Mouse (Mus musculus): ENCODE data around the gene Itgax.

Itgax gene

GRCm38 (mm10) chr7:128128741-128129720, at the start of gene Itgax:
Gene Itgax, plus strand, starts transcription at chr7:128129547.
- DNase-seq (ENCODE audit: low spot score) = no peak

- no peak for DNase-seq (ENCODE audit: low spot score)
Observed at GRCm38 (mm10) chr7:128080012-128080411, 49.3 kb upstream of the Itgax start.

- DNase-seq (ENCODE audit: low spot score) = no peak
Observed at GRCm38 (mm10) chr7:128089141-128089540, 40.2 kb upstream of the Itgax start.

GRCm38 (mm10) chr7:128098135-128098534, 31.2 kb upstream of the Itgax start:
- DNase-seq (ENCODE audit: low spot score) = no peak

GRCm38 (mm10) chr7:128100742-128101357, 28.5 kb upstream of the Itgax start:
- no peak for DNase-seq (ENCODE audit: low spot score)

- DNase-seq (ENCODE audit: low spot score) = no peak
Observed at GRCm38 (mm10) chr7:128105246-128105645, 24.1 kb upstream of the Itgax start.

- no peak for DNase-seq (ENCODE audit: low spot score)
Observed at GRCm38 (mm10) chr7:128107462-128107861, 21.9 kb upstream of the Itgax start.

- DNase-seq (ENCODE audit: low spot score) = no peak
Observed at GRCm38 (mm10) chr7:128110314-128110713, 19.0 kb upstream of the Itgax start.

GRCm38 (mm10) chr7:128112131-128112530, 17.2 kb upstream of the Itgax start:
- no peak for DNase-seq (ENCODE audit: low spot score)

- DNase-seq (ENCODE audit: low spot score) = no peak
Observed at GRCm38 (mm10) chr7:128114371-128115105, 14.8 kb upstream of the Itgax start.

- no peak for DNase-seq (ENCODE audit: low spot score)
Observed at GRCm38 (mm10) chr7:128115211-128115958, 14.0 kb upstream of the Itgax start.

- DNase-seq (ENCODE audit: low spot score) = no peak
Observed at GRCm38 (mm10) chr7:128116396-128116795, 13.0 kb upstream of the Itgax start.

GRCm38 (mm10) chr7:128119726-128120490, 9.4 kb upstream of the Itgax start:
- DNase-seq (ENCODE audit: low spot score) = no peak

GRCm38 (mm10) chr7:128132148-128132547, 2.8 kb downstream of the Itgax start:
- DNase-seq (ENCODE audit: low spot score) = no peak

- no peak for DNase-seq (ENCODE audit: low spot score)
Observed at GRCm38 (mm10) chr7:128133596-128133995, 4.2 kb downstream of the Itgax start.

- DNase-seq (ENCODE audit: low spot score) = no peak
Observed at GRCm38 (mm10) chr7:128136927-128137326, 7.6 kb downstream of the Itgax start.

GRCm38 (mm10) chr7:128139611-128140010, 10.3 kb downstream of the Itgax start:
- no peak for DNase-seq (ENCODE audit: low spot score)

GRCm38 (mm10) chr7:128150970-128151369, 21.6 kb downstream of the Itgax start:
- no peak for DNase-seq (ENCODE audit: low spot score)

GRCm38 (mm10) chr7:128154076-128154475, 24.7 kb downstream of the Itgax start, which contains the start of gene Itgad:
Gene Itgad, plus strand, starts transcription at chr7:128154376.
- no peak for DNase-seq (ENCODE audit: low spot score)

GRCm38 (mm10) chr7:128154924-128155323, 25.6 kb downstream of the Itgax start:
- no peak for DNase-seq (ENCODE audit: low spot score)
